Mouse (Mus musculus): ENCODE data around the gene Gm45062. TPM values are rescaled to one million over a fixed set of nuclear protein-coding genes. Genes with fewer than 3 reads are reported as not detected.

Gene Gm45062
- polyA plus RNA-seq, 1 experiment from 2014 or later = 14.7 TPM

DNA sequence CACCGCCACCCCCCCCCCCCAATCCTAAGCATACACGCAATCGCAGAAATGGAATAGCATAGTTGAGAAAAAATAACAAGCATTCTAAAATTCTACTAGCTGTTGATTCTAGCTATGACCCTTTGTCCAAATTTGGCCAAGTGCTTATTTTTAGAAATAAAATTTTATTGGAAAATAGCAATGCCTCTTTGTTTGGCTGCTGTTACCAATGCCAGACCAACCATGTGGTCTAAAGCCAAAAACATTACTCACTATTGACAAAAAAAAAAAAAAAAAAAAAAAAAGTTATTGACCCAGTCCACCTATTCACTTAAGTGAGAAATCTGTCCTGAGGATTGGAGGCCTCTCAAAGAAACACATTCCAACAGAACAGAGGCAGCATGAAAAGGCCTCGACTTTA, 199.3 kb downstream of the Gm45062 start:
- Histone ChIP-seq H3K27ac (ENCODE audit: low read length) (no peak overlapping the region), H3K4me3 (ENCODE audit: low read length) (no peak overlapping the region), H3K36me3 (ENCODE audit: insufficient read depth, low read length) (no peaks in the 10 kb centered on the region), H3K9ac (replicated peaks; ENCODE audit: low read length) (no peak overlapping the region), H3K4me2 (replicated peaks; ENCODE audit: low read depth, low read length) (no peak overlapping the region), H3K4me1 (ENCODE audit: insufficient read depth, low read length) (no peaks in the 10 kb centered on the region), H3K27me3 (ENCODE audit: insufficient read depth, low read length) (no peaks in the 10 kb centered on the region), H3K9me3 (ENCODE audit: low read length) (no peaks in the 10 kb centered on the region)
- WGBS = 89% methylated on average over 4 of the region's 4 CpGs
- no peak for ATAC-seq (ENCODE audit: low FRiP score, low TSS enrichment)

DNA sequence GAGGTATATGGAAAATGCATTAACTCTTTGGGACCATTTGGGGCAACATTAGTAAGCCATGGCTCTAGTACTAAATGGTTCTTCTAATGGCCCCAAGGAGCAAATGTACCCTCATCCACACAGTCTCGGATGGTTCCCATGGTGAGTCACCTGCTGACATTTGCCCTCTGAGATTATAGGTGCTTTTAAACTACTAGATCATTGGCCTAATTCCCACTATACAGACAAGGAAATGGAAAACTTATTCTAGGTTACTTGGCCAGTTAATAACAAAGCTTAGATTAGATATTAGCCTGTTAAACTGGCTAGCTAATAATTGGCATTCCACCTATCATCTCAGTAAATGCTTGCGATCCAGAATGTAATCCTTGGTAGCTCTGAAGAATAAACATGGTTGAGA, 203.2 kb downstream of the Gm45062 start:
- Histone ChIP-seq H3K4me2 (replicated peaks; ENCODE audit: low read depth, low read length) (no peak overlapping the region), H3K9ac (replicated peaks; ENCODE audit: low read length) (no peak overlapping the region), H3K9me3 (ENCODE audit: low read length) (no peaks in the 10 kb centered on the region), H3K4me3 (ENCODE audit: low read length) (no peak overlapping the region), H3K27me3 (ENCODE audit: insufficient read depth, low read length) (no peaks in the 10 kb centered on the region), H3K4me1 (ENCODE audit: insufficient read depth, low read length) (0 out of 2 replicates have a peak, but pooled peaks cover under 1% of the 10 kb centered on the region), H3K36me3 (ENCODE audit: insufficient read depth, low read length) (no peaks in the 10 kb centered on the region), H3K27ac (ENCODE audit: low read length) (no peak overlapping the region)
- peak; percentile 63; the same call in 1 of the 2 replicates for ATAC-seq (ENCODE audit: low FRiP score, low TSS enrichment)
- WGBS = 70% methylated on average over 2 of the region's 2 CpGs

- 85% methylated on average over 1 of the region's 1 CpGs for WGBS
- ATAC-seq (ENCODE audit: low FRiP score, low TSS enrichment) = no peak
- Histone ChIP-seq H3K4me3 (ENCODE audit: low read length) (no peak overlapping the region), H3K4me1 (ENCODE audit: insufficient read depth, low read length) (peaks cover 13% of the 10 kb centered on the region), H3K27me3 (ENCODE audit: insufficient read depth, low read length) (no peaks in the 10 kb centered on the region), H3K9me3 (ENCODE audit: low read length) (no peaks in the 10 kb centered on the region), H3K9ac (replicated peaks; ENCODE audit: low read length) (no peak overlapping the region), H3K4me2 (replicated peaks; ENCODE audit: low read depth, low read length) (no peak overlapping the region), H3K36me3 (ENCODE audit: insufficient read depth, low read length) (no peaks in the 10 kb centered on the region), H3K27ac (ENCODE audit: low read length) (no peak overlapping the region)
Measured at GRCm38 (mm10) chr6:8465388-8465787, 206.1 kb downstream of the Gm45062 start.

DNA sequence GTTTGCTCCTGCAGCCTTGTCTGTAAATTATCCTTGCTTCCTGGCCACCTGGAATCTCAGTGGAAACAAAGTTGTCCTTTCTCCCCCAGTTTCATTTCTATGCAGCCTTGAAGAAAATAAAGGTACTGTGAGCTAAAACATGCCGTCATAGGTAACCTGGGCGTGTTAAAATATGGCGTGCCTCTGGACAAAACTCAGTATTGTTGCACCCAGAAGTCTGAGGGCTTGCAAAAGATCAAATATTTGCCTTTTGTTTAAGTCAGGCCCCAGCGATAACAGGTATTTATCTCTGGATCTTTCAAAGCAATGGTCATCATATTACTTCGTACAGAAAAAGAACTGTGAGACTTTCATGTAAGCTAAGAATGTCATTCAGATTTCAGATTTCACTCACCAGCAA, 206.7 kb downstream of the Gm45062 start:
- Histone ChIP-seq H3K9ac (replicated peaks; ENCODE audit: low read length) (no peak overlapping the region), H3K4me3 (ENCODE audit: low read length) (no peak overlapping the region), H3K27ac (ENCODE audit: low read length) (no peak overlapping the region), H3K4me1 (ENCODE audit: insufficient read depth, low read length) (peaks cover 13% of the 10 kb centered on the region), H3K27me3 (ENCODE audit: insufficient read depth, low read length) (no peaks in the 10 kb centered on the region), H3K36me3 (ENCODE audit: insufficient read depth, low read length) (no peaks in the 10 kb centered on the region), H3K9me3 (ENCODE audit: low read length) (no peaks in the 10 kb centered on the region), H3K4me2 (replicated peaks; ENCODE audit: low read depth, low read length) (no peak overlapping the region)
- WGBS = 75% methylated on average over 5 of the region's 5 CpGs
- no peak for ATAC-seq (ENCODE audit: low FRiP score, low TSS enrichment)

DNA sequence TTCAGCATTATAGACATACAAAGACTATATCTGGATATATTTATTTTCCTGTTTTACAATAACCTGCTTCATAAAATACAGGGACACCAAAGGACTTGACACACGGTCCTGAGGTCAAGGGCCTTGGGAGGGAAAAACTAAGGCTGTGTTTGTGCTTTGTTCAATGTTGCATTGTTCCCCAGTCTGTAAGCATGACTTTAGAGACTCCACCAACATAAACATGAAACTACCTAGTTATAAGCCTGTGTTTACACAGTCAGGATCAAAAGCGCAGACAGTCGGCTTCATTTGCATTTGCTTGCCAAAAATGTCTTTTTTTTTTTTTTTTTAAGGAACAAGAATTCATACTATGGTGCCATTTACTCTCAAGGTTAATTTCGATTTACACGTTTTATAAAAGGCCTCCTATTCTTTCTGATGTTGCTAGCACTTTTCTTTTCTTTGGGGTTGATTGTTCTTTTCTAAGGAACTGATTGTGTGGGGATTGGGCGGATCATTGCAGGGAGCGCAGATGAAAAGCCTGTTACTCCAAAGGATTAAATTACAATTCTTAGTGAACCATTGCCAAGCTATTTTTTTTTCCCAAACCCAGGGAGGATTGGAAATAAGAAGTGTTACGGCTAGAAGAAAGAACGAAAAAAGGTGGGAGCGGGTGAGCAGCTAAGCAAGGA, 208.6 kb downstream of the Gm45062 start:
- Histone ChIP-seq H3K4me1 (ENCODE audit: insufficient read depth, low read length) (peaks cover 13% of the 10 kb centered on the region), H3K27ac (ENCODE audit: low read length) (no peak overlapping the region), H3K9me3 (ENCODE audit: low read length) (no peaks in the 10 kb centered on the region), H3K36me3 (ENCODE audit: insufficient read depth, low read length) (no peaks in the 10 kb centered on the region), H3K4me2 (replicated peaks; ENCODE audit: low read depth, low read length) (no peak overlapping the region), H3K9ac (replicated peaks; ENCODE audit: low read length) (no peak overlapping the region), H3K27me3 (ENCODE audit: insufficient read depth, low read length) (no peaks in the 10 kb centered on the region), H3K4me3 (ENCODE audit: low read length) (no peak overlapping the region)
- ATAC-seq (ENCODE audit: low FRiP score, low TSS enrichment) = no peak; the same call in 1 of the 2 replicates
- WGBS = 47% methylated on average over 10 of the region's 10 CpGs

- Histone ChIP-seq H3K4me3 (ENCODE audit: low read length) (no peak overlapping the region), H3K4me1 (ENCODE audit: insufficient read depth, low read length) (peaks cover 22% of the 10 kb centered on the region), H3K27ac (ENCODE audit: low read length) (no peak overlapping the region), H3K4me2 (replicated peaks; ENCODE audit: low read depth, low read length) (no peak overlapping the region), H3K9me3 (ENCODE audit: low read length) (no peaks in the 10 kb centered on the region), H3K9ac (replicated peaks; ENCODE audit: low read length) (no peak overlapping the region), H3K36me3 (ENCODE audit: insufficient read depth, low read length) (no peaks in the 10 kb centered on the region), H3K27me3 (ENCODE audit: insufficient read depth, low read length) (no peaks in the 10 kb centered on the region)
- ATAC-seq (ENCODE audit: low FRiP score, low TSS enrichment) = peak; percentile 28
- 83% methylated on average over 3 of the region's 3 CpGs for WGBS
Measured at GRCm38 (mm10) chr6:8469918-8470317, 210.7 kb downstream of the Gm45062 start.

DNA sequence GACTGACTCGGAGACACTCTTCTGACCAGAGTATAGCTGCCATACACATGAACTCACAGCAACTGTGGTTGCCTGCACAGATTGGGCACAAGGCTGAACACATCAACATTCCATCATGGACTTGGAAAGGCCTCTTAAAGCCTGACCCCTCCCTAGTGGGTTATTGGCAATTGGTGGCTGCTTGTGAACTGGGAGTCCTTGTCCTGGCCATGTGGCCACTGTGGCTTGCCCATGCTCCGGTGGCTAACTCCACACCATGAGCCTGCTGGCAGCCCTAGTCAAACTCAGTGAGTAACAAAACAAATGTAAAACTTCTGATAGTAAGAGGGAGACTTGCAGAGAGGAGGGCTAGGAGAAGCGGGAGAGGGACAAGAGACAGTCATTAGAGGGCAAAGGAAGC, 212.9 kb downstream of the Gm45062 start:
- H3K27ac ChIP-seq (ENCODE audit: low read length) = no peak overlapping the region
- H3K27me3 ChIP-seq (ENCODE audit: insufficient read depth, low read length) = no peaks in the 10 kb centered on the region
- H3K4me1 ChIP-seq (ENCODE audit: insufficient read depth, low read length) = peaks cover 22% of the 10 kb centered on the region
- 83% methylated on average over 3 of the region's 3 CpGs for WGBS
- H3K9ac ChIP-seq (replicated peaks; ENCODE audit: low read length) = no peak overlapping the region
- H3K9me3 ChIP-seq (ENCODE audit: low read length) = no peaks in the 10 kb centered on the region
- H3K4me3 ChIP-seq (ENCODE audit: low read length) = no peak overlapping the region
- no peak for ATAC-seq (ENCODE audit: low FRiP score, low TSS enrichment)
- H3K36me3 ChIP-seq (ENCODE audit: insufficient read depth, low read length) = no peaks in the 10 kb centered on the region
- no peak overlapping the region for H3K4me2 ChIP-seq (replicated peaks; ENCODE audit: low read depth, low read length)

GRCm38 (mm10) chr6:8472915-8473314, 213.7 kb downstream of the Gm45062 start:
- peak; percentile 29; the same call in 1 of the 2 replicates for ATAC-seq (ENCODE audit: low FRiP score, low TSS enrichment)
- Histone ChIP-seq H3K27me3 (ENCODE audit: insufficient read depth, low read length) (no peaks in the 10 kb centered on the region), H3K36me3 (ENCODE audit: insufficient read depth, low read length) (no peaks in the 10 kb centered on the region), H3K4me2 (replicated peaks; ENCODE audit: low read depth, low read length) (no peak overlapping the region), H3K27ac (ENCODE audit: low read length) (no peak overlapping the region), H3K4me3 (ENCODE audit: low read length) (no peak overlapping the region), H3K4me1 (ENCODE audit: insufficient read depth, low read length) (peaks cover 17% of the 10 kb centered on the region), H3K9ac (replicated peaks; ENCODE audit: low read length) (no peak overlapping the region), H3K9me3 (ENCODE audit: low read length) (no peaks in the 10 kb centered on the region)
- WGBS = 23% methylated on average over 5 of the region's 5 CpGs

GRCm38 (mm10) chr6:8473498-8473897, 214.2 kb downstream of the Gm45062 start:
- Histone ChIP-seq H3K4me1 (ENCODE audit: insufficient read depth, low read length) (peaks cover 12% of the 10 kb centered on the region), H3K27me3 (ENCODE audit: insufficient read depth, low read length) (no peaks in the 10 kb centered on the region), H3K9me3 (ENCODE audit: low read length) (no peaks in the 10 kb centered on the region), H3K36me3 (ENCODE audit: insufficient read depth, low read length) (no peaks in the 10 kb centered on the region), H3K4me3 (ENCODE audit: low read length) (no peak overlapping the region), H3K27ac (ENCODE audit: low read length) (peak overlapping the region; percentile 59), H3K4me2 (replicated peaks; ENCODE audit: low read depth, low read length) (no peak overlapping the region), H3K9ac (replicated peaks; ENCODE audit: low read length) (no peak overlapping the region)
- WGBS = 35% methylated on average over 5 of the region's 5 CpGs
- ATAC-seq (ENCODE audit: low FRiP score, low TSS enrichment) = peak; percentile 32; the same call in 1 of the 2 replicates

DNA sequence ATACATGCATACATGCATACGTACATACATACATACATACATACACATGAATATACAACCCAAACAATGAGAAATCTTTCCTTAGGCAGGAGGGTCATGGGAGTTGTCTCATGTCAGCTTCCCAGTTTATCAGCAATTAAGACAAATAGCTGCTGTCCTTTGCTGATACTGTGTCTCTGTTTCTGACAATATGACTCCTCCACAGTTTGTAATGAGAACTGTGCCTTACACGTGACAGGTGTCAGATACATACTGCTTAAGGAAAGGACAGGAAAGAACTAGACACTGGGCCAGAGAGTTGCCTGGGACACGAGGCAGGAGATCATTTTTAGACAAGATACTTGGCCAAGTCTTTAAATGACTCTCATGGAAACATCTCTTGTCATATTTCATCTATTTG, 215.1 kb downstream of the Gm45062 start:
- 61% methylated on average over 3 of the region's 3 CpGs for WGBS
- Histone ChIP-seq H3K4me1 (ENCODE audit: insufficient read depth, low read length) (peaks cover 9% of the 10 kb centered on the region; the same call in 1 of the 2 replicates), H3K9me3 (ENCODE audit: low read length) (no peaks in the 10 kb centered on the region), H3K27me3 (ENCODE audit: insufficient read depth, low read length) (no peaks in the 10 kb centered on the region), H3K27ac (ENCODE audit: low read length) (no peak overlapping the region), H3K9ac (replicated peaks; ENCODE audit: low read length) (no peak overlapping the region), H3K4me3 (ENCODE audit: low read length) (no peak overlapping the region), H3K36me3 (ENCODE audit: insufficient read depth, low read length) (no peaks in the 10 kb centered on the region), H3K4me2 (replicated peaks; ENCODE audit: low read depth, low read length) (no peak overlapping the region)
- no peak for ATAC-seq (ENCODE audit: low FRiP score, low TSS enrichment)
